Mouse (Mus musculus): Measurements from ENCODE around the gene Pex5. TPM values are rescaled to one million over a fixed set of nuclear protein-coding genes. Genes with fewer than 3 reads are reported as not detected.
"Not testable (repeated sequence)": the region's sequence is repeated elsewhere in the genome, so short reads cannot be mapped to it uniquely, and the experiment has no call there.

Gene Pex5
- polyA plus RNA-seq, 1 experiment from 2014 or later, result 67.6 TPM

GRCm38 (mm10) chr6:124425042-124425441 is 10.2 kb upstream of the Pex5 start:
- not testable (repeated sequence) for ATAC-seq (ENCODE audit: low read depth); H3K27ac ChIP-seq (replicated peaks); H3K4me2 ChIP-seq; H3K36me3 ChIP-seq; H3K9ac ChIP-seq; H3K4me3 ChIP-seq; H3K9me3 ChIP-seq; H3K27me3 ChIP-seq
- 60% methylated on average over 7 of the region's 7 CpGs for WGBS
- H3K4me1 ChIP-seq (replicated peaks), result peaks cover 11% of the 10 kb centered on the region; the same call in 1 of the 2 replicates

- no peaks in the 10 kb centered on the region for H3K9me3 ChIP-seq
- 68% methylated on average over 1 of the region's 1 CpGs for WGBS
- ATAC-seq (ENCODE audit: low read depth), result no peak
Observed at GRCm38 (mm10) chr6:124424068-124424498, 9.2 kb upstream of the Pex5 start.

DNA sequence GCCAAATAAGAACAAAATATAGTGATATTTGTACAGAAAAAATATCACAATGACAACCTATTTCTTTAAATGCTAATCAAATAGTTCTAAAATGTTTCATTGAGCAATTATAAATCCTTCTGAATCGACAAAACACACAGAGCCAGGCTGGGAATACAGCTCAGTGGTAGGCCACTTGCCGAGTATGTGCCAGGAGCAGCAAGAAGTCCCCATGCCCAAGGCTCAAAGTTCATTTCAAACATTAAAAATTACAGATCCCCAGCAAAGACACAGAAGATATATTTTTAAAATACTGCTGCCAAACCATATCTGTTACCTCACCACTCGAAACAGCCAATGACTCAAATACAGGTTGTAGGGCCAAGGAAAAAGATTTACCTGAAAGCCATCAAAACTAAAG is 3.8 kb upstream of the Pex5 start:
- ATAC-seq (ENCODE audit: low read depth), result no peak
- H3K27me3 ChIP-seq, result no peaks in the 10 kb centered on the region
- H3K4me1 ChIP-seq (replicated peaks), result peaks cover 18% of the 10 kb centered on the region
- H3K27ac ChIP-seq (replicated peaks), result no peak overlapping the region
- H3K9me3 ChIP-seq, result no peaks in the 10 kb centered on the region
- WGBS, result 86% methylated on average over 3 of the region's 3 CpGs
- H3K4me2 ChIP-seq, result no peak overlapping the region
- no peaks in the 10 kb centered on the region for H3K36me3 ChIP-seq
- no peak overlapping the region for H3K4me3 ChIP-seq
- no peak overlapping the region for H3K9ac ChIP-seq

More at GRCm38 (mm10) chr6:124424068-124424498, 9.2 kb upstream of the Pex5 start:
- no peak overlapping the region for H3K9ac ChIP-seq
- no peak overlapping the region for H3K27ac ChIP-seq (replicated peaks)
- H3K4me2 ChIP-seq, result no peak overlapping the region
- no peak overlapping the region for H3K4me3 ChIP-seq
- H3K27me3 ChIP-seq, result no peaks in the 10 kb centered on the region
- H3K4me1 ChIP-seq (replicated peaks), result peaks cover 8% of the 10 kb centered on the region; the same call in 1 of the 2 replicates
- no peaks in the 10 kb centered on the region for H3K36me3 ChIP-seq

DNA sequence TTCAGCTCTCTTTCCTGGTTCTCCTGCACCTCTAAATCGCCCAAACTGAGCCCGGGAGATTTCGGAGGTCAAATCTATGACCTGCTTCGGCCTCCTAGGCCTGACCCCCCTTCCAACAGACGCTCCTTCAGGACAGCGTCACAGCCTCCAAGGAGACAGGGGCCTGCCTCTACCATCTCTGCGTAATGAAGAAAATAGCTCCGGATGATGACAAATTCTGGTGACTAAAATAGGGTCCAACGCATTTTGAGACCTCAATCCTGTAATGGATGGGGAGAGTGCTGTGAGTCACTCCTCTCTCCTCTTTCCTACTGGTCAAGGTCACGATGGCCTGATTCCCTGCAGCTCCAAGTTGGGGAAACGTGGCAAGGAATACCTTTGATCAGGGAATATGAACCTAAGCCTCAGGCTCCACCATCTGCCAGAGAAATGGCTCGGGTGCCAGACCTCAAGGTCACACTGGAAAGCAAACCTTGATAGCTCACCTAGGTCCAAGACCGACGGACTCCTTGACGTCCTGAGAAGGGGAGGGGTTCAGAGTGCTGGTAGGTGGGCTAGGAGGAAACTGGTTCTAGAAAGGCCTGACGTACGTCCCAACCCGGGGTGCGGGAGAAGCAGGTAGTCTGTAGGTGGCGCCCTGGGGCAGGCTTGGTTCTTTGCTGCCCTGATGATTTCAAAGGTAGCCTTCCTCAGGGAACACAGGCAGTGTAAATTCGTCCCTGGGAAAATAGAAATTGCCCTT is 651 bp upstream of the Pex5 start:
- Histone ChIP-seq H3K4me2 (peak overlapping the region; percentile 79), H3K4me1 (replicated peaks) (peaks cover 31% of the 10 kb centered on the region), H3K27ac (replicated peaks) (peak overlapping the region; percentile 84), H3K36me3 (peaks cover 20% of the 10 kb centered on the region), H3K9me3 (no peaks in the 10 kb centered on the region), H3K9ac (peak overlapping the region; percentile 93), H3K4me3 (peak overlapping the region; percentile 93), H3K27me3 (no peaks in the 10 kb centered on the region)
- 5% methylated on average over 21 of the region's 21 CpGs for WGBS
- peak; percentile 67 for ATAC-seq (ENCODE audit: low read depth)

DNA sequence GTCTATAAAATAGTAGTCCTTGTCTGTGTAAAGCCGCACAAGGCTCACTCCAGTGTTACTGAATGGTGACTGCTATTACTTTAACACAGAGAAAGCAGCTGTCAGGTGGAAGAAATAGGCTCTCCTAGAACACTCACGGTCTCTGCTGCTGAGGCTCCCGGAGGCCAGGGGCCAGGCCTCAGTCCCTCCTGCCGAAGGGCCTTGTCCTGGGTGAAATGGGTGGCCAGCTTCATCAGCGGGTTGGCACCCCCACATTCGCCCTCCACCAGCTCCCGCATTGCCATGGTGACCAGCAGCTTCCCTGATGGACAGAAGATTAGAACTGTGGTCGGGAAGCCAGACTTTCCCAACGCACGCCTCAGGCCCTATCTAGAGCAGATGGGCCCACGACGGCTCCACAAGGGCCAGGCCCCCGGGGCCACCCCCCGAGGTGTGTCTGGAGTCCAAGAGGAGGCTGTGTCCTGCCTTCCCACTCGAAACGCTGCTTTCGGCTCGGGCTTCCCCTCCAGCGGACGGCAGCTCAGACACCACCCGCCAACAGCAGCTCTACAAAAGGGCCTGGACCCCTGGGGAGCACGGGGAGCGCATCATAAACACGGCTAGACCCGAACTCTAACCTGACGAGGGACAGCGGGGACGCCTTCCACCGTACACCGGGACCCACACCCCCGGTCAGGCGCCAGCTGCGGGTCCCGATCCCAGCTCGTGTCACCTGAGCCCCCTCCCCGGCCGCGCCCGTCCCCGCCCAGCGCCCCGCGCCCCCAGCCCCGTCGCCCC is 529 bp downstream of the Pex5 start:
- peak overlapping the region; percentile 93 for H3K9ac ChIP-seq
- peak overlapping the region; percentile 84 for H3K27ac ChIP-seq (replicated peaks)
- ATAC-seq (ENCODE audit: low read depth), result peak; percentile 70
- peaks cover 31% of the 10 kb centered on the region for H3K4me1 ChIP-seq (replicated peaks)
- no peaks in the 10 kb centered on the region for H3K9me3 ChIP-seq
- 2% methylated on average over 45 of the region's 45 CpGs for WGBS
- peak overlapping the region; percentile 79 for H3K4me2 ChIP-seq
- H3K36me3 ChIP-seq, result peaks cover 25% of the 10 kb centered on the region
- H3K27me3 ChIP-seq, result no peaks in the 10 kb centered on the region
- H3K4me3 ChIP-seq, result peak overlapping the region; percentile 93

GRCm38 (mm10) chr6:124413770-124414149 is 1.1 kb downstream of the Pex5 start:
- peak overlapping the region; percentile 93 for H3K4me3 ChIP-seq

DNA sequence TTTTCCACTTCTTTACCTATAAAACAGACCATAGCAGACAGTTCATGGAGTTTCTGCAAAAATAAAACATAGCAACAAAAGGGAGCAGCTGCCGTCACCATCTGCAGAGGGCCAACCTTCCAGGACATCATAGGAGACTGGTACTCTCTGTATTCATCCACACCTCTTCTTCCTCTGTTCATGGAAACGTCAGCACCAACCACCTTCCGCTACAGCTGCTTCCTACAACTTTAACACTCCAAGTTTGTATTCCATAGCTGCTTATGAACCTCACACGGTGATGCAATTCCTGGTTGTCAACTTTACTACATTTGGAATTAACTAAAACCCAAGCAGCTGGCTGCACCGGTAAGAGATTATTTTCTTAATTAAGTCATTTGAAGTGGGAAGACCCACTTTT is 6.5 kb downstream of the Pex5 start:
- WGBS, result 95% methylated on average over 5 of the region's 5 CpGs
- Histone ChIP-seq H3K4me1 (replicated peaks) (peaks cover 9% of the 10 kb centered on the region), H3K4me2 (no peak overlapping the region), H3K27me3 (no peaks in the 10 kb centered on the region), H3K9me3 (no peaks in the 10 kb centered on the region), H3K36me3 (peaks cover 80% of the 10 kb centered on the region), H3K9ac (no peak overlapping the region), H3K27ac (replicated peaks) (no peak overlapping the region), H3K4me3 (no peak overlapping the region)
- ATAC-seq (ENCODE audit: low read depth), result no peak

More at GRCm38 (mm10) chr6:124413770-124414149, 1.1 kb downstream of the Pex5 start:
- Histone ChIP-seq H3K9me3 (no peaks in the 10 kb centered on the region), H3K4me2 (peak overlapping the region; percentile 79), H3K36me3 (peaks cover 30% of the 10 kb centered on the region), H3K27me3 (no peaks in the 10 kb centered on the region), H3K9ac (peak overlapping the region; percentile 93), H3K4me1 (replicated peaks) (peaks cover 31% of the 10 kb centered on the region), H3K27ac (replicated peaks) (peak overlapping the region; percentile 84; the same call in 1 of the 2 replicates)
- ATAC-seq (ENCODE audit: low read depth), result no peak
- WGBS, result 63% methylated on average over 3 of the region's 3 CpGs

DNA sequence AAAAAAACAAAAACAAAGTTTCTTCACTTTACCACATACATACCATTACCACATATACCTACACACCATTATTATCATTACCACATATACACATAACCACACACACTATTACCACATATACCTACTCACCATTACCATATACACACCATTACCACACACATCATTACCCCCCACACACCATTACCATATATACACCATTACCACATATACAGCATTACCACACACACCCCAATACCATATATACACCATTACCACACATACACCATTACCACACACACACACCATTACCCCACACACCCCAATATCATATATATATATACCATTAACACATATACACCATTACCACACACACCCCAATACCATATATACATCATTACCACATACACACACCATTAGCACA is 7.7 kb downstream of the Pex5 start:
- Histone ChIP-seq H3K36me3 (peaks cover 87% of the 10 kb centered on the region), H3K4me1 (replicated peaks) (no peaks in the 10 kb centered on the region), H3K9ac (no peak overlapping the region), H3K27me3 (no peaks in the 10 kb centered on the region), H3K27ac (replicated peaks) (no peak overlapping the region), H3K4me3 (no peak overlapping the region), H3K9me3 (no peaks in the 10 kb centered on the region), H3K4me2 (no peak overlapping the region)
- ATAC-seq (ENCODE audit: low read depth), result no peak

DNA sequence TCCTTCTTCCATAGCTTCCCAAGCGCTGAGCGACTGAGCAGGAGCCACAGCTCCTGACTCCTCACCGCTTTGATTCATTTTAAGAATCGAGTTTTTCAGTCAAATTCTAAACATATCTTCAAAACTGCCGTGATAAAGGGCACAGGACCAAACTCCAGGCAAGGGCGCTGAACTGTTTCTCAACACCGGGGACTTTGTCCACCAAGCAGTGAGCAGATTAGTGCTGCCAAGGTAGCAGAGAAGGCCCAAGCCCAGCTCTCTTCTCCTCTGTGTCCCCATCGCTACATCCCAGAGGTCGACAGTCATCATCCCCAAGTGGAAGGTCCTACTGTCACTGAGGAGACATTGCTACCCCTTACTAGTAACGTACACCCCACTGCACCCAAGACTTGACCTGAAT is 8.5 kb downstream of the Pex5 start:
- H3K9ac ChIP-seq, result no peak overlapping the region
- no peak for ATAC-seq (ENCODE audit: low read depth)
- peaks cover 87% of the 10 kb centered on the region for H3K36me3 ChIP-seq
- no peak overlapping the region for H3K4me3 ChIP-seq
- H3K4me2 ChIP-seq, result no peak overlapping the region
- H3K9me3 ChIP-seq, result no peaks in the 10 kb centered on the region
- 95% methylated on average over 10 of the region's 10 CpGs for WGBS
- H3K27me3 ChIP-seq, result no peaks in the 10 kb centered on the region
- no peaks in the 10 kb centered on the region for H3K4me1 ChIP-seq (replicated peaks)
- no peak overlapping the region for H3K27ac ChIP-seq (replicated peaks)

DNA sequence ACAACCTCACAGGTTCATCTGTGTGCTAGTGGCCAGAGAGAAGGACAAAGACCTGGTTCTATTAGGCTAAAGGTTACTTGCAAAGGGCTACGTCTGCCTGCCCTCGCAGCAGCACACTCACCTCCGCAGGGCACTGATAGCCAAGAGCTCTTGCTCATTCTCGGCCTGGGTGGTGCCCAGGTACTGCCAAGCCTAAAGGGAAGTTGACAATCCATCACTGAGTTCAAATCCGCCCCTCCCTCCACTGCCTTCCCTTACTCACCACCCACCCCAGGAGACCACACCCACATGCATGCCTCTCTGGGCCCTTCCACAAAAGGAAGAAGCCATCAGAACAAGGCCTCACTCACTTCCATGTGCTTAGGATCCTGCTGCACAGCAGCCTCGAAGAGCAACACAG is 15.1 kb downstream of the Pex5 start:
- no peaks in the 10 kb centered on the region for H3K4me1 ChIP-seq (replicated peaks)
- no peak for ATAC-seq (ENCODE audit: low read depth)
- H3K9me3 ChIP-seq, result no peaks in the 10 kb centered on the region
- no peak overlapping the region for H3K27ac ChIP-seq (replicated peaks)
- no peak overlapping the region for H3K4me3 ChIP-seq
- H3K27me3 ChIP-seq, result no peaks in the 10 kb centered on the region
- no peak overlapping the region for H3K4me2 ChIP-seq
- peaks cover 88% of the 10 kb centered on the region for H3K36me3 ChIP-seq
- H3K9ac ChIP-seq, result no peak overlapping the region
- WGBS, result 93% methylated on average over 6 of the region's 6 CpGs

DNA sequence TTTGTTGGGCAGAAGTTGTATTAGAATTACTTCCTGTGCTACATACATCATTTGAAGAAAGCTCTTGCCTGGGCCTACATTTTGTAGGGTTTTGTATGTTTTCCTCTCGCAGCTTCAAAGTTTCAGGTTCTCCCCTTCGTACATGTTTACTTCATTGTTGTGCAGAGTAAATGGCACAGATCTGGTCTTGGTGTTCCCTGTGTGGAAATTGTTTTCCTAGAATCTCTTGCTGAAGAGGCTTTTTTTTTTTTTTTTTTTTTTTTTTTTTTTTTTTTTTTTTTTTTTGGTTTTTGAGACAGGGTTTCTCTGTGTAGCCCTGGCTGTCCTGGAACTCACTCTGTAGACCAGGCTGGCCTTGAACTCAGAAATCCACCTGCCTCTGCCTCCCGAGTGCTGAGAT is 19.9 kb downstream of the Pex5 start:
- peaks cover 43% of the 10 kb centered on the region for H3K36me3 ChIP-seq
- H3K27ac ChIP-seq (replicated peaks); H3K4me2 ChIP-seq; H3K27me3 ChIP-seq; H3K4me3 ChIP-seq; H3K4me1 ChIP-seq (replicated peaks); H3K9ac ChIP-seq; ATAC-seq (ENCODE audit: low read depth); H3K9me3 ChIP-seq: not testable (repeated sequence)
- WGBS, result 92% methylated on average over 3 of the region's 3 CpGs

- ATAC-seq (ENCODE audit: low read depth), result no peak
- 56% methylated on average over 5 of the region's 5 CpGs for WGBS
- H3K27ac ChIP-seq (replicated peaks), result no peak overlapping the region
- 0 out of 2 replicates have a peak, but pooled peaks cover 5% of the 10 kb centered on the region for H3K9me3 ChIP-seq
- no peaks in the 10 kb centered on the region for H3K4me1 ChIP-seq (replicated peaks)
- no peak overlapping the region for H3K4me3 ChIP-seq
- H3K9ac ChIP-seq, result no peak overlapping the region
- no peak overlapping the region for H3K4me2 ChIP-seq
- no peaks in the 10 kb centered on the region for H3K36me3 ChIP-seq
- H3K27me3 ChIP-seq, result no peaks in the 10 kb centered on the region
Observed at GRCm38 (mm10) chr6:124380142-124380541, 34.7 kb downstream of the Pex5 start.
